Mouse (Mus musculus) monocyte, adult 2 months (primary cell): ENCODE results near the gene Usp25.

Experiments
- DNase-seq, 2 experiments: peaks; one replicate each; pipeline ENCODE4 v3.0.0; 2022; ENCODE audit warnings: low spot score in 2 of 2, low read depth in 1 of 2

Gene Usp25

DNA sequence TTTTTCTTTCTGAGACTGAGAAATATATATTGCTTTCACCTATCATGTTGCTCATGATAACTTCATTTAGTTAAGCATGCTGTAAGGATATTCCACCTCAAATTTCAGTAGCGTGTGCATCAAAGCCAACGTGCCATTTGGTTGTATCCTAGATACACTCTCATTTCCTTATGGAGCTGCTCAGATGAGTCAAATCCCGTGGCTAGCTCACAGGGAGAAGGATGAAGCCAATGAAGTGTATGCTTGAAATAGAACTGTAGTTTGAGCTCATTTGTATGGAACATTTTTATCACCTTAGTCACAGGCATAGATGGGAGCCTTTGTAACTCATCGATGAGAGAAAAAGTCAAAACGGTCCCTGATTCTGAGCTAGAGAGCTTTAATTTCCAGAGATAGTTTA, 20.8 kb downstream of the Usp25 start:
- DNase-seq: no peak

DNA sequence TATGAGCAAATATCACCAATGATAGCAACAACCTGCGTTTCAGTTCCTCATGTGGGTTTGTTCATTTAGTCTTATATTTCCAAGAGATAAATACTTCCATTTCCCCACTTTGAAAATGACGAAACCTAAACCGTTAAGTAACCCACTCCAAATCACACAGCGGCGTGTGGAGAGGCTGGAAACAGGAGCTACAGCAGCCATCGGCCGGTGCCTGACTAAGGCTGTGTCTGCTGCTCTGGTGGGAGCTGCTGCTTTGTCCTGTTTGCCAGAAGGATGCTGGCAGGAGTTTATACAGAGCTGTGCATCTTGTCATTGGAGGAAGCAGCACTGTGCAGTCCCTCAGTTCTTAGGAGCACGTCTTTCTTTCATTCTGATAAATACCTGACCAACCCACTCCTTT, 21.2 kb downstream of the Usp25 start:
- no peak for DNase-seq

DNA sequence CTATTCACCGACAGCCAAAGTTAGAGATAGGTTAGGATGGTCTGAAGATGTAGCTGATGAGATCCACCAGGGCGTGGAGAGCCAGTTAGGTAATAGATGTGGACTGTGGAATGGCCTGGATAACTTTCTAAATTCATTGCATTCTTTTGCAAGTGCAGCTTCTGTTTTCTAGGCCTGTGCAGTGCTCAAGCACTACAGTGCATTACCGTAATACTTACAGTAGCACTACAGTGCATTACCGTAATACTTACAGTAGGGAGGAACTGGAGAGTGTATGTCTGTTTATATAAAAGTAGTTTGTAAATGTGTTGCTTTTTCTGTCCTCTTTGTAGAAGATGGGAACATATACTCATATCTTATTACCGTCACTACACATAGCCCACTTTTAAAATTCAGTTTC, 28.1 kb downstream of the Usp25 start:
- DNase-seq: no peak

DNA sequence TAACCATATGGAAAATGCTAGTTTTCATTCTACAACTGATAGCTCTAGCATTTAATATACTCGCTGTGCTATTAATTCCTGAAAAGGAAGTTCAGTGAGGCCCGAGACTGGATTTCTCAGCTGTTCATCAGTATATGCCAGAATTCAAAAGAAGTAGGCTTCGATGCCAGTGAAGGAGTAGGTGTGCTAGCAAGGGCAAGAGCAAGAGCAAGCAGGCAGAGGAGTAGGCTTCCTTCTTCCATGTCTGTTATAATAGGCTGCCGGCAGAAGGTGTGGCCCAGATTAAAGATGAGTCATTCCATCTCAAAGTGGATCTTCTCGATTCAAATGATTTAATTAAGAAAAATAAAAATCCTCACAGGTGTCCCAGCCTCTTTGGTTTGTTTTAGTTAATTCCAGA, 30.0 kb downstream of the Usp25 start:
- DNase-seq: no peak

DNA sequence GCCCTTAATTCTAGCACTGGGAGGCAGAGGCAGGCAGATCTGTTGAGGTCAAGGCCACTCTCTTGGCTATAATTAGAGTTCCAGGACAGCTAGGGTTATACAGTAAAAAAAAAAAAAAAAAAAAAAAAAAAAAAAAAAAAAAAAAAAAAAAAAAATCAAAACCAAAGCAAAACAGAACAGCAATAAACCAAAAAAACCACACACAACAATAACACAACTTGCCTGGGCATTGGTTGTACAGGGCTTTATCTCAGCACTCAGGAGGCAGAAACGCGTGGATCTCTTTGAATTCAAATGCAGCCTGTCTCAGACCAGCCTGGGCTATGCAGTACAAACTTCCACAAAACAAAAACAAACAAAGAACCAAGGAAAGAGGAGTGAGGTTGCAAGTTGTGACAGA, 40.7 kb downstream of the Usp25 start:
- DNase-seq: no peak

DNA sequence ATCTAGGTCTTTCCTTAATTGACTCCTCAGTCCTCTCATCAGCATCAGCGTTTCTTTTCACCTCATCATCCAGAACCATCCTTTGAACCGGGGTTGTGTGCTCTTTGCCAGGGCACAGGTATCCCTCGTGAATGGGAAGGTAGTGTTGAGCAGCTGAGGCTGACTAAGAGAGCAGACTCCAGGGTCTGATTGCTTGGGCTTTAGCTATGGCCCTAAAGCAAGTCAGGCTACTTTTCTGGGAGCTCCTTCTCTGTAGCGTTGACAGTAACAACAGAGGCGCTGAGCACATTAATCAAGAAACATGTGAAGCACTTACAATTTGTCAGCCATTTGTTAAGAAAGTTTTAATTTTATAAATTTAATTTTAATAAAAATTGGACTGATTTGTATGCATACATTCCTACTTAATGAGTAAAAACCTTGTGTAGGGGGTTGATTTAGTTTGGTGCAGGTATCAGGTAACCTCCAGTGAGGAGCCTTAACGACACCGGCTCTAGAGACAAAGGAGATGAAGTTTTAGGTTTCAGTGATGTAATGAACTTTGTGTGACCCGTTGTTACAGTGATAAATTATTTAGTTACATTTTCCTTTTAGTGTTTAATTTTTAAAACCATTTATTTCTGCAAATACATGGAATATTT, 42.1 kb downstream of the Usp25 start:
- no peak for DNase-seq

DNA sequence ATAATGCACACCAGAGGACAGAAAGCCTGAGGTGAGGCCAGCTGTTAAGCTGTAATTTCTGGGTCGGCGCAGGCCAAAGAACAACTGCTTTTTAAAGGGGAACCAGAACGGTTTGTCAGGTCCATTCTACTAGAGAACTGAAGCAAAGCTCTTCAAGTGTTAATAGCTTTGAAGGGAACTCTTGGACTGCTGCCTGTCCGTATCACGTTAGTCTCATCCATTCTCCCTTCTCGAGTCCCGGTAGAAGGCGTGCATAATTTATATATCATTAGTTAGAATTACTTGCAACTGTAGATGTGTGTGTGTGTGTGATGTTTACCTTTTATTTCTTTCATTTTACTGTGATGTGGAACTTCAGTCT, 42.6 kb downstream of the Usp25 start:
- DNase-seq: no peak

DNA sequence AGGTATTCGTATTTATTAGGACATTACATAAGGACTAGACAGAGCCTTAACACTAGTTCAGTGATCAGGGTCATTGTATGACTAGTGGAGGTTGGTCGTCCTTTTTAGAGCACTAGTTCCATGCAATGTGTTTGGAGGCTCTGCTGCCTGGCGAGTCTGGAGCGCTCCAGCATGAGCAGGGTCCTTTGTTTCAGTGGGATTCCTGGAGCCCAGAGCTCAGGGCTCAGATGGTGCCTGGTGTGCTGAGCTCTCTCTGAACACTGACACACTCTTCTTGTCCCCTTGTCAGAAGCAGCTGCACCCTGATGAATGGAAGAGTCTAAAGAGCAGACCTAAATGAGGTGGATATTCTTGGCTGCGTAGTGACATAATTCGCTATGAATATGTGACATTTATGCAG, 45.1 kb downstream of the Usp25 start:
- DNase-seq: no peak

DNA sequence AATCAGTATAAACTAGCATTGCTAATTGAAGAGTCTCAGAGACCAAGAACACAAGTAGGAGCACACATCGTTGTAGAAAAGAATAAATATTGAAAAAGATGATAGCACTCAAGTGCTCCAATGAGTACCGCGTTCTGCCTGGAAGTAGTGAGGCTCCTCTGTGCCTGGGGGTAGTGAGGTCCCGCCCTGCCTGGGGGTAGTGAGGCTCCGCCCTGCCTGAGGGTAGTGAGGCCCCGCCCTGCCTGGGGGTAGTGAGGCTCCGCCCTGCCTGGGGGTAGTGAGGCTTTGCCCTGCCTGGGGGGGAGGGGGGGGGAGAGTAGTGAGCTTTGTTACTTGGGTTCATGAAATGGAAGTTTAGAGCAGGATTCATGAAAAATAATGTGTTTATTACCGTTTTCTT, 46.7 kb downstream of the Usp25 start:
- DNase-seq: peak; percentile 24 to 48

DNA sequence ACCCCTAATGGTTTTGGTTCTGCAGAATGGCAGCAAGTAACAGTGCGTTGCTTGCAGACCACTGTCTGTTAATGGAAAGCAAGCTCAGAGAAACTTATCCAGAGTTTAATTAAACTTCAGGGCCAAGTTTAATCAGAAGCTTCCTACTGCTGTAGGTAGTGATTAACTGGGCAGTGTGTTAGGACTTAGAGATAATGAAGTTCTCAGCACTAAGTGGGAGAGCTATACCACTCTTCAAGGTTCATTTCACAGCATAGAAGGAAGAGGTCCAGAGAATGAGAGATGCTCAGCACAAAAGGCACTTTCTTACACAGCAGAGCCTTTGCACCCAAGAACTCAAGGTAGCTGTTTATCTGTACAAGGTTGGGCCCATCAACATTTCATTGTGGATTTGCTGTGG, 50.4 kb downstream of the Usp25 start:
- no peak for DNase-seq

DNA sequence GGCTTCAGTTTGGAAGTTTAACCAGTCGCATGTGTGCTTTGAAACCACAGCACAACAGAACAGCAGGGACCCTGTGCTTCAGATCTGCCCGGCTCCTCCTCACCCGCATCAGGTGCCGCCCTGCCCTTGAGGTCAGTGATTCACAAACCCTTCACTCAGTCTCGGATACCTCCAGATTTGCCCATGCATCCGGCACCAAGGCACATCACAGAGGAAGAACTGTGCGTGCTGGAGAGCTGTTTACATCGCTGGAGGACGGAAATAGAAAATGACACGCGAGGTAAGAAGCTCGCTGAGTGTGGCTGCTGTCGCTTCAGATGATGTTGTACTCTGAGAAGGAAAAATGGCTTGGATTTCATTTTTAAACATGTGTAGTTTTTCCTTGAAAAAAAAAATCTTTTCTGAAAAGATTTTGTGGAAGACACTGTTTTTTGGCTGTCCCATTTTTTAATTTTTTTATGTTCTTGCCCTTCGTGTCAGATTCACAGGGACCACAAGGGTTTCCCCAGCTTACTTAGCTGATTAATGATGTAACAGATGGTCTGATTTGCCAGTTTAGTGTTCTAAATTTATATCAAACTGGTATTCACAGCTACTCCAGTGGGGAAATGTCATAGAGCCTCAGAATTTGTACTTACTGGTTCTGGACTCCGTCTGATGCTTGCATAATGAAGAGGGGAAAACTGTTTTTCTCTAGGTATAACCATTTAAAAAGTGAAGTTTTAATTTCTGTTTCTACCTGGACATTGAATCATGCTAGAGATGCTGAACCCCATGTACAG, 63.6 kb downstream of the Usp25 start:
- no peak for DNase-seq

DNA sequence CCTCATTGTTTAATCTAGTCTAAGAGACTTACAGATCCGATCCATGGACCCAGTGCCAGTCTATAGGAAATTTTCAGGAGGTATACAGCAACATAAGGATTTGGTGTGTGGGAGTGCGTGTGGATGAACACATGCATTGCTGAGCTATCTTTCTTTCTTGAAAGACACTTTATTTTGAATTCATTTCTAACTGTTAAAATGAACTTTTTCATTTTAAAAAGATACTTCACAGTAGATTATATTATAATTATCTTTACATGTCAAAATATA, 64.2 kb downstream of the Usp25 start:
- DNase-seq: no peak

DNA sequence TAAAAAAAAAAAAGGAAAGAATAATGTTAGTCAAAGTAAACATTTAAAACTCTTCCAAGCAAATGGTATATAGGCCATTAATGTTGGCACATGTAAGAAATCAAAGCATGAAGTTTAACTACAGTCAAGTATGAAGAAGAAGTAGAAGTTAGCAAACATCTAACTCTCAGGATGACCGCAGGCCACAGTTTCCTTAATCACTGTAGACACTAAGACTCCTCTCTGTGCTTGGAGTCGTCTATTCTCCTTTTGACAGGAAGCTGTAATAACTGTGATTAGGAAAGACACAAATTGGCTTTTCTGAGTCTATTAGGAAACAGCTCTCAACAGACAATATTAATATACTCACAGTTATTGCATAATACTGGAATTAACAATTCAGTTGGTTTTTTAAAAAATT, 70.6 kb downstream of the Usp25 start:
- peak; percentile 23 to 42 for DNase-seq

DNA sequence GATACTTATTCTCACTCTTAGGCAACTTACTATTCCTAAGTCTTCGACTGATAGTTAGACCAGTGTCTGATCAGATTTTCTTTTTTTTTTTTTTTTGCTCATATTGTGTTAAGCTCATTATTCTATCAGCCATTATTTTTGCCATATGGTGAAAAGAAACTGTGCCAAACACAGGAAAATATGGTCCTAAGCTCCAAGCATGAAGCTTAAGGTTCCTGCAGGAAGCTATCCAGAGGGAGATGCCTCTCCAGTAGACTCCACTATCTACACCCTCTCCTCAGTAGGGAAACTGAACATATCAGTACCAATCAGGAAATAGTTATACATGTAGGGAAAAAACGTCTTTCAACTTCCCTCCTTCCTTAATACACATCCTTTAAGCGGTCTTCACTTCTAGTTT, 76.3 kb downstream of the Usp25 start:
- DNase-seq: no peak

DNA sequence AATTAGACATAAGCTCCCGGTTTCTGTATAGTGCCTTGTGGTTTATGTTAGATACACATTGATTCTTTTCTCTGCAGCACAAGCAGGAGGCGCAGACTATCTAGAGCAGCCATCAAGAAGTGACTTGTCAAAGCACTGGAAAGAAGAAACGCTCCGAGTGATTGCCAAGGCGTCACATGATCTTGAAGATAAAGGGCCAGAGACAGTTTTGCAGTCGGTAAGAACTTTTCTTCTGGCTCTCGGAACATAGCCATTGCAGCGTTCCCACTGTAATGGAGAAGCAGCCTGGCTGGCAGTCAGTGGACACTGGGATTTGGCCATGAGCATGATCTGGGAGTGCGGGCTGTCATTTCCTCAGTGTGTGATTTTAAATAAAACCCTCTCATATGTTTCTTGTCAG, 80.0 kb downstream of the Usp25 start:
- no peak for DNase-seq

DNA sequence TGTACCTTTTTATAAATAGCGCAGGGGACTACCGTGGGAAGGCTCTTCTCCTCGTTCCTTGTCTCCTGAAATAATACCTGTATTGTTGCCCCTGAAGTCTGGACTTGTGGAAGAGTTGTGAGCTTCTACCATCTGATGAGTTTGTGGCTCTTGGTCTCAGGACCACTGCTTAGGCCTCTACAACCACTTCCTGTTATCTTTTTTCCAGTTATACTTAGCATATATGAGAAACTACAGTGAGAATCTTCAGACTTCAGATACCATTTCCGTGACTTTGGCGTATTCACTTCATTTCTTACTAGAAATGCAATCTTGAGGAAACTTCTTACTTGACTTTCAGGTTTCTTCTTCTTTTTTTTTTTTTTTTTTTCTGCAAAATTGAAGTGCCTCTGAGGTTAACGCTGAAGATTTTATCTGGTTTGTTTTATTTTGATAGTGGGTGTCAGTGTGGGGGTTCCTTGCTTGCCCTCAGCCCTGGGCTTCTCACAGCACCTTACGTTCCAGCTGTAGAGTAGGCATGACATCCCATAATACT, 81.6 kb downstream of the Usp25 start:
- DNase-seq: no peak

DNA sequence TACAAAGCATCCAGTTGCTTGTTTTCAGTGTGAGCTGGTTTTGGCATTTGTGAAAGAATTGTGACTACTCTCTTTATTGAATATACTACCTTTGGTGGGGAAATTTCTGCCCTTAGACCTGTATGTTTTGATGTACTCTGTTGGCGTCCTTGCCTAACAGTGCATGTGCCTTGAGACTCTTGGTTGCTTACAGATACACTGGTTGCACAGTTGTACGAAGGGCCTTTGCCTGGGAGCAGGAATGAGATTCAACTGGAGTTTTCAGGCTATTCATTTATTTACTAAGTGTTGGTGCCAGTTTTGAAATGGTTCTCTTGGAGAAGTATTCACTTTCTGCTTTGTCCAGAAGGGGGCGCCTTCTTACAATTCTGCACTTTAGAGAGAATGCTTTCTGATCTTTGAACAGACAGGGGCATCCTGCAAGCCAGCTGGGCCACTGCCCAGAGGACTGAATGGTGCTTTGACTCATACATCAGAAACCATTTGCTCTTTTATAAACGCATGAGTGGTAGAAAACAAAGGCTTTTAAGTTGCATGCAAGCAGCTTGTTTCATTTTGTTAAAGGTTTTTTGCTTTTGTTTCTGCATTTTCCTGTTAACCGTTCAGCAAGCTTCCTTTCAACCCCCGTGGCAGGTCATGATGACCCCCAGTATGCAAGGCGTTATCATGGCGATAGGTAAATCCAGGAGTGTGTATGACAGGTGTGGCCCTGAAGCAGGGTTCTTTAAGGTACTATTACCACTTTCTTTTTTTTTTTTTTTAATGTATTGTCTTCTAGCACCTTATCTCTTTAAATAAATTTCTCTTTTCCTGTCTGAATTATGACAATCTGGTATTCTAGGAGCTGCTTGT, 85.7 kb downstream of the Usp25 start:
- peak in 1 of 2 experiments; percentile 5 for DNase-seq

DNA sequence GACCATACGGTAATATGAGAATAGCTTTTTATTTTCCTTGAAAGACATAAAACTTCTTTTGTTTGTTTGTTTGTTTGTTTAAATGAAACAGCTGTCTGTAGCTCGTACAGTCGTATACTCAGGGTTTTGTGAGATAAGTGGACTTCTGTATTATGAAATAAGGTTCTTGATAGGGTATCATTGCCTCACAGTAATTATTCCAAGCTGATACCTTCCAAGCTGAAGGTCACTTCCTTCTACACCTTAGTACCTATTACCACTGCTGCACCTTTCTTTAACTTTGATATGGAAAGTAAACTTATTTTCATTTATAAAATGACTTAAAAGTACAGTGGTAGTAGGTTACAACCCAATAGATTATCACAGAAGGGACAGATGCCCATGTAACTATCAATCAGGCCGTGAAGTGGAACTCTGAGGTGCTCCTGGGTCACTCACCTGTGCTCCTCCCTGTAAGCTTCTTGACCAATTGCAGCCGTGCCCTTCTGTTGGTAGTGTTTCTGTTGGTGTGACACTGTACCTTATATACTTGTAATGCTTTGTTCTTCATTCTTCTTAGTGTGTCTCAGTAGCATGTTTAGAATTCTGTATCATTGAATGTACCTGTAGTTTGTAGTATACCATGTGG, 90.2 kb downstream of the Usp25 start:
- no peak for DNase-seq

DNA sequence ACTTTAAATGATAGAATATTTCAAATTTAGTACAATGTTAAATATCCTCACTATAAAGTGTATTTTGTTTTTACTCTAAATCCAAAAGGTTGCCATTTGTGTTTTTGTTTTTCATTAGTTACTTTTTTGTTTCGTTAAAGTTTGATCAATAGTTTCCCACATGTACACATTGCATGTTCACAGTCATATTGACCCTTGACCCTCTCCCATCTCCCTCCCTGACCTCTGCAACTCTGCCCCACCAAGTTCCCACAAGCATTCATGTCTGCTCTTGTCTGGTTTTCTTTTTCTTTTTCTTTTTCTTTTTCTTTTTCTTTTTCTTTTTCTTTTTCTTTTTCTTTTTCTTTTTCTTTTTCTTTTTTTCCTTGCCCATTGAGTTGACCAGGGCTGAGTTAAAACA, 97.8 kb downstream of the Usp25 start:
- DNase-seq: no peak

DNA sequence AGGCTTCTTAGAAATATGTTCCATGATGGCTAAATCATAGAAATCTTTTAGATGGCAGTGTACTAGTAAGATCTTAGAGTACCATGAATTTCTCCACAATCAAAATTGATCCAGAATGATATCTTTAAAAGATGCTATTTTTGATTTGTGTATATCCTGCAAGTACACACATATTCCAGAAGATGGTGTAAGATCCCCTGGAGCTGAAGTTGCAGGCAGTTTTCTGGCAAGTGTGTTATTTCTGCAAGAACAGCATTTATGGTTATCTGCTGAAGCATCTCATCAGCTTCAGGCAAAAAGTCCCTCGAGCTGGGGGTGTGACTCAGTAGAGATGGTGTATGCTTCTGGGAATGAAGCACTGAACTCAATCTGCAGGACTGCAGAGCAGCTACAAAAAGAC, 112.4 kb downstream of the Usp25 start:
- DNase-seq: no peak

DNA sequence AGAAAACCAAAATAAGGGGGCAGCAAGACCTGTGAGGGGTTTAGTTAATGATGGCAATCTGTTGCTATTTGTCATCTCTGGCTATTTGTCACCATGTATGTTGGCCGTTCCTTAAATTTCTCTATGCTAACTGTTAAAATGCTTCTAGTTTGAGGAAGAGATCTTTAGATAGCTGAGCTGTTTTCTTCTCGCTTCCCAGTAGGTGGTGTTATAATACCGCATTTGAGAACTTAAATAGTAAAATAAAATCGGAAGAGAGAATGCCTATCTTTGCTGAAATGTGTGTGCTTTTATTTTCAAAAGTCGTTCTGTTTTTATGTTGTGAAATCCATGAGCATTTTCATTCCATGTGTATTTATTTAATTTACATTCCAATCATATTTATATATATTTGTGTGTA, 115.2 kb downstream of the Usp25 start:
- DNase-seq: no peak

DNA sequence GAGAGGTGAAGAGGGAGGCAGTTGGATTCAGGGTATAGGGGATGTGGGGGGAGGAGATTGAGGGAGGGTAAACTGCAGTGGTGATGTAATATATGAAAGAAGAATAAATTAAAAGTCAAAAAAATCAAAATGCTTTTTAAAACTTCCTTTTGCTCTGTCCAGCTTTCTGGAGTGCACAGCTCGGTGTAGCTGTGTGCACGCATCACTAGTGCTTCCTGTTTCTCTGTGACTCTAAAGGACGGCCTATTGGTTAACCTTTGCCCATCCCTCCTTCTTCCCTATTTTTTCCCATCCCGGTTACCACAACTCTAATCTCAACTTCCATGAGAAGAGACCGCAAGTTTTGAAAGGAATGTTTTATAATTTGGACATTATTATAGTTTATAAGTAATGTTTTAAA, 119.5 kb downstream of the Usp25 start:
- DNase-seq: no peak
